Mouse (Mus musculus) stomach, adult 2 months (tissue): ENCODE results near the gene Kbtbd8. TPM values are rescaled to one million over a fixed set of nuclear protein-coding genes. Genes with fewer than 3 reads are reported as not detected.

ENCODE experiments used
- polyA plus RNA-seq: library from polyadenylated mRNA; depleted of rRNA; stranded (reverse); fragments of >200 nt; gene quantifications from 2 replicates; pipeline ENCODE4 v1.2.3, GENCODE M21; 2012; rRNA removed

Kbtbd8 gene
- polyA plus RNA-seq, result 0.01 and 0.02 TPM in 2 replicates

DNA sequence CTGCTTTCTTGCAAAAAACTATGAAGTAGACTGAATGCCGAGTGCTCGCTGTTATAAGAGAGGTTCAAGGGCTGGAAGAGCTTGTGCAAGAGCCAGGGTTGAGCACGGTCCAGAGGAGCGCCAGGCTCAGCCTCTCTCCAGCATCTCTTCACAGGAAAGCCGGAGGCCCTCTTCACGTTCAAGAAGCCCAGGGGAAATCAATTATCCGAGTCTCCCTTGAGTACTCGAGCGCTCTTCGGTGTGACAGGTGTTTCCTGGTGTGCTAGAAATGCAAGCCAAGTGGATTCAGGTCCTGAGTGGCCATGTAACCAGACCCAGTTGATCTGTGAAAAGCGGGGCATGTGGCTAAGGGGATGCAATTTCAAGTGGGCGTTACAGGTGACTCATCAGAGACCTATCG is at the start of gene Kbtbd8:
TSS of gene Kbtbd8 (plus strand) at position 295 of the 400 bp plus-strand sequence.

Other genes starting within 250 kb of the Kbtbd8 start
- gene Gm10234, start 204.9 kb downstream of the Kbtbd8 start, polyA plus RNA-seq, result not detected in 2 replicates